Mouse (Mus musculus): Measurements from ENCODE around the gene Armc9. TPM values are rescaled to one million over a fixed set of nuclear protein-coding genes. Genes with fewer than 3 reads are reported as not detected.

The Armc9 gene
- polyA plus RNA-seq, 1 experiment from 2014 or later, result 33.0 TPM

GRCm38 (mm10) chr1:86156075-86156474 lies 1.5 kb downstream of the Armc9 start:
- peaks cover 12% of the 10 kb centered on the region for H3K4me1 ChIP-seq (replicated peaks; ENCODE audit: control insufficient read depth, insufficient read depth, low read length)
- peaks cover 34% of the 10 kb centered on the region for H3K36me3 ChIP-seq (replicated peaks; ENCODE audit: control insufficient read depth, insufficient read depth)
- no peak overlapping the region for H3K4me3 ChIP-seq (replicated peaks; ENCODE audit: low read length)
- H3K27ac ChIP-seq, result no peak overlapping the region
- H3K9ac ChIP-seq, result no peak overlapping the region
- no peaks in the 10 kb centered on the region for H3K27me3 ChIP-seq (ENCODE audit: control insufficient read depth, insufficient read depth, low read length)
- H3K4me2 ChIP-seq (replicated peaks), result no peak overlapping the region
- no peak for DNase-seq (ENCODE audit: low spot score)
- no peak for ATAC-seq (ENCODE audit: low FRiP score)
- 88% methylated on average over 3 of the region's 3 CpGs for WGBS
- H3K9me3 ChIP-seq (ENCODE audit: control insufficient read depth, low read length), result no peaks in the 10 kb centered on the region

- ATAC-seq (ENCODE audit: low FRiP score), result no peak
- Histone ChIP-seq H3K4me2 (replicated peaks) (no peak overlapping the region), H3K9me3 (ENCODE audit: control insufficient read depth, low read length) (no peaks in the 10 kb centered on the region), H3K27ac (no peak overlapping the region), H3K4me1 (replicated peaks; ENCODE audit: control insufficient read depth, insufficient read depth, low read length) (peaks cover 12% of the 10 kb centered on the region), H3K4me3 (replicated peaks; ENCODE audit: low read length) (no peak overlapping the region), H3K36me3 (replicated peaks; ENCODE audit: control insufficient read depth, insufficient read depth) (peaks cover 40% of the 10 kb centered on the region), H3K27me3 (ENCODE audit: control insufficient read depth, insufficient read depth, low read length) (no peaks in the 10 kb centered on the region), H3K9ac (no peak overlapping the region)
- 87% methylated on average over 6 of the region's 6 CpGs for WGBS
- no peak for DNase-seq (ENCODE audit: low spot score)
Observed at GRCm38 (mm10) chr1:86156595-86156994, 2.0 kb downstream of the Armc9 start.

- Histone ChIP-seq H3K36me3 (replicated peaks; ENCODE audit: control insufficient read depth, insufficient read depth) (peaks cover 70% of the 10 kb centered on the region), H3K27me3 (ENCODE audit: control insufficient read depth, insufficient read depth, low read length) (no peaks in the 10 kb centered on the region), H3K27ac (no peak overlapping the region), H3K9me3 (ENCODE audit: control insufficient read depth, low read length) (no peaks in the 10 kb centered on the region), H3K9ac (no peak overlapping the region), H3K4me1 (replicated peaks; ENCODE audit: control insufficient read depth, insufficient read depth, low read length) (peaks cover 5% of the 10 kb centered on the region), H3K4me2 (replicated peaks) (no peak overlapping the region), H3K4me3 (replicated peaks; ENCODE audit: low read length) (no peak overlapping the region)
- 94% methylated on average over 6 of the region's 6 CpGs for WGBS
- DNase-seq (ENCODE audit: low spot score) (no peak), ATAC-seq (ENCODE audit: low FRiP score) (no peak)
Observed at GRCm38 (mm10) chr1:86160059-86160458, 5.5 kb downstream of the Armc9 start.

GRCm38 (mm10) chr1:86160479-86160878 lies 5.9 kb downstream of the Armc9 start:
- 95% methylated on average over 5 of the region's 5 CpGs for WGBS
- Histone ChIP-seq H3K4me1 (replicated peaks; ENCODE audit: control insufficient read depth, insufficient read depth, low read length) (peaks cover under 1% of the 10 kb centered on the region), H3K4me2 (replicated peaks) (no peak overlapping the region), H3K27ac (no peak overlapping the region), H3K36me3 (replicated peaks; ENCODE audit: control insufficient read depth, insufficient read depth) (peaks cover 74% of the 10 kb centered on the region), H3K4me3 (replicated peaks; ENCODE audit: low read length) (no peak overlapping the region), H3K9me3 (ENCODE audit: control insufficient read depth, low read length) (no peaks in the 10 kb centered on the region), H3K9ac (no peak overlapping the region), H3K27me3 (ENCODE audit: control insufficient read depth, insufficient read depth, low read length) (no peaks in the 10 kb centered on the region)
- no peak for ATAC-seq (ENCODE audit: low FRiP score)
- DNase-seq (ENCODE audit: low spot score), result no peak

- ATAC-seq (ENCODE audit: low FRiP score) (no peak), DNase-seq (ENCODE audit: low spot score) (no peak)
- H3K4me2 ChIP-seq (replicated peaks), result no peak overlapping the region
- no peaks in the 10 kb centered on the region for H3K27me3 ChIP-seq (ENCODE audit: control insufficient read depth, insufficient read depth, low read length)
- H3K9me3 ChIP-seq (ENCODE audit: control insufficient read depth, low read length), result no peaks in the 10 kb centered on the region
- WGBS, result 92% methylated on average over 5 of the region's 5 CpGs
- H3K4me1 ChIP-seq (replicated peaks; ENCODE audit: control insufficient read depth, insufficient read depth, low read length), result no peaks in the 10 kb centered on the region; the same call in 1 of the 2 replicates
- H3K36me3 ChIP-seq (replicated peaks; ENCODE audit: control insufficient read depth, insufficient read depth), result peaks cover 80% of the 10 kb centered on the region
- no peak overlapping the region for H3K4me3 ChIP-seq (replicated peaks; ENCODE audit: low read length)
- no peak overlapping the region for H3K9ac ChIP-seq
- no peak overlapping the region for H3K27ac ChIP-seq
Observed at GRCm38 (mm10) chr1:86161061-86161460, 6.5 kb downstream of the Armc9 start.

- Histone ChIP-seq H3K4me2 (replicated peaks) (no peak overlapping the region), H3K27ac (no peak overlapping the region), H3K4me1 (replicated peaks; ENCODE audit: control insufficient read depth, insufficient read depth, low read length) (no peaks in the 10 kb centered on the region), H3K27me3 (ENCODE audit: control insufficient read depth, insufficient read depth, low read length) (no peaks in the 10 kb centered on the region), H3K9ac (no peak overlapping the region), H3K9me3 (ENCODE audit: control insufficient read depth, low read length) (no peaks in the 10 kb centered on the region), H3K36me3 (replicated peaks; ENCODE audit: control insufficient read depth, insufficient read depth) (peaks cover 91% of the 10 kb centered on the region), H3K4me3 (replicated peaks; ENCODE audit: low read length) (no peak overlapping the region)
- DNase-seq (ENCODE audit: low spot score) (no peak), ATAC-seq (ENCODE audit: low FRiP score) (no peak)
- 97% methylated on average over 5 of the region's 5 CpGs for WGBS
Observed at GRCm38 (mm10) chr1:86174602-86175001, 20.0 kb downstream of the Armc9 start.

GRCm38 (mm10) chr1:86176066-86176465 lies 21.5 kb downstream of the Armc9 start:
- H3K4me2 ChIP-seq (replicated peaks), result no peak overlapping the region
- no peaks in the 10 kb centered on the region for H3K27me3 ChIP-seq (ENCODE audit: control insufficient read depth, insufficient read depth, low read length)
- 62% methylated on average over 2 of the region's 2 CpGs for WGBS
- ATAC-seq (ENCODE audit: low FRiP score) (no peak), DNase-seq (ENCODE audit: low spot score) (no peak)
- H3K4me3 ChIP-seq (replicated peaks; ENCODE audit: low read length), result no peak overlapping the region
- H3K4me1 ChIP-seq (replicated peaks; ENCODE audit: control insufficient read depth, insufficient read depth, low read length), result no peaks in the 10 kb centered on the region
- no peaks in the 10 kb centered on the region for H3K9me3 ChIP-seq (ENCODE audit: control insufficient read depth, low read length)
- no peak overlapping the region for H3K9ac ChIP-seq
- peaks cover 84% of the 10 kb centered on the region for H3K36me3 ChIP-seq (replicated peaks; ENCODE audit: control insufficient read depth, insufficient read depth)
- H3K27ac ChIP-seq, result no peak overlapping the region

GRCm38 (mm10) chr1:86178462-86179253 lies 24.1 kb downstream of the Armc9 start:
- Histone ChIP-seq H3K9ac (no peak overlapping the region), H3K4me1 (replicated peaks; ENCODE audit: control insufficient read depth, insufficient read depth, low read length) (no peaks in the 10 kb centered on the region), H3K27me3 (ENCODE audit: control insufficient read depth, insufficient read depth, low read length) (no peaks in the 10 kb centered on the region), H3K36me3 (replicated peaks; ENCODE audit: control insufficient read depth, insufficient read depth) (peaks cover 73% of the 10 kb centered on the region), H3K9me3 (ENCODE audit: control insufficient read depth, low read length) (no peaks in the 10 kb centered on the region), H3K4me2 (replicated peaks) (no peak overlapping the region), H3K4me3 (replicated peaks; ENCODE audit: low read length) (no peak overlapping the region), H3K27ac (no peak overlapping the region)
- ATAC-seq (ENCODE audit: low FRiP score) (peak; percentile 58; the same call in 1 of the 2 replicates), DNase-seq (ENCODE audit: low spot score) (peak; percentile 85)
- 46% methylated on average over 7 of the region's 7 CpGs for WGBS

- no peaks in the 10 kb centered on the region for H3K9me3 ChIP-seq (ENCODE audit: control insufficient read depth, low read length)
- no peaks in the 10 kb centered on the region for H3K4me1 ChIP-seq (replicated peaks; ENCODE audit: control insufficient read depth, insufficient read depth, low read length)
- H3K4me2 ChIP-seq (replicated peaks), result no peak overlapping the region
- 91% methylated on average over 5 of the region's 5 CpGs for WGBS
- H3K27me3 ChIP-seq (ENCODE audit: control insufficient read depth, insufficient read depth, low read length), result no peaks in the 10 kb centered on the region
- peaks cover 45% of the 10 kb centered on the region for H3K36me3 ChIP-seq (replicated peaks; ENCODE audit: control insufficient read depth, insufficient read depth)
- no peak overlapping the region for H3K9ac ChIP-seq
- H3K4me3 ChIP-seq (replicated peaks; ENCODE audit: low read length), result no peak overlapping the region
- no peak overlapping the region for H3K27ac ChIP-seq
- DNase-seq (ENCODE audit: low spot score), result no peak
- no peak for ATAC-seq (ENCODE audit: low FRiP score)
Observed at GRCm38 (mm10) chr1:86182004-86182709, 27.6 kb downstream of the Armc9 start.

Data from hindbrain, embryonic 14.5 days (tissue).